Mouse (Mus musculus): ENCODE results near the gene Cdk6.
"Not testable (repeated sequence)": the region's sequence is repeated elsewhere in the genome, so short reads cannot be mapped to it uniquely, and the experiment has no call there.

Gene Cdk6

DNA sequence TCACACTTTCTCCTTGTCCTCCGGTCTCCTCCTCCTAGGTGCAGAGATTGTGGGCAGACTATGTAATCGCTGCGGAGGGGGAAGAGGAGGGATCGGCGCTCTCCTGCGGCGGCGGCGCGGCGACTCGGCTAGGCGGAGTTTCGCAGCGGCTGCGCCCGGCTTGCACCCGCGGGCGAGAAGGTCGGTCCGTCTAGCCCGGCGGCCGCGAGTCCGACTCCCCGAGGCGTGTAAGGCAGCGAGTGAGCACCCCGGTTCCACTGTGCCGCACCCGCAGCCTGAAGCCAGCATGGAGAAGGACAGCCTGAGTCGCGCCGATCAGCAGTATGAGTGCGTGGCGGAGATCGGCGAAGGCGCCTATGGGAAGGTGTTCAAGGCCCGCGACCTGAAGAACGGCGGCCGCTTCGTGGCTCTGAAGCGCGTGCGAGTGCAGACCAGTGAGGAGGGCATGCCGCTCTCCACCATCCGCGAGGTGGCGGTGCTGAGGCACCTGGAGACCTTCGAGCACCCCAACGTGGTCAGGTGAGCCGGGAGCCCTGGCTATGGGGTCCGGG, 2.9 kb downstream of the Cdk6 start:
- no peak for DNase-seq (ENCODE audit: low read depth, low spot score)

DNA sequence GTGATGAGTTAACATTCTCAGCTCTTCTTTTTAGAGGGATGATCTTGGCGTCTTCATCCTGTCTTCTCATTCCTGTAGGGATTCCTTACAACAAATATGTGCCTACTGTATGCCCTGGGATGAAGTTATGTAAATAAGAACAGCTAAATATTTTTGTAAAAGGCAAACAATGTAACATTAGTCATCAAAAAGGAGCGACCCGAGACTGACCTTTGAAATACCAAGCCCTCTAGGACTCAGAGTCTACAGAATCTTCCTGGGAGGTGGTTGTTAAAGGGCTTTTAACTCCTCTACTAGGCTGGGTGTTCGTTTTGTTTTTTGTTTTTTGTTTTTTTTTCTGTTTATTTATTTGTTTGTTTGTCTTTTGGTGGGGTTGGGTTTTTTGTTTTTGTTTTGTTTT, 4.3 kb downstream of the Cdk6 start:
- not testable (repeated sequence) for DNase-seq (ENCODE audit: low read depth, low spot score)

- DNase-seq (ENCODE audit: low read depth, low spot score), result not testable (repeated sequence)
Observed at GRCm38 (mm10) chr5:3349393-3349792, 8.1 kb downstream of the Cdk6 start.

DNA sequence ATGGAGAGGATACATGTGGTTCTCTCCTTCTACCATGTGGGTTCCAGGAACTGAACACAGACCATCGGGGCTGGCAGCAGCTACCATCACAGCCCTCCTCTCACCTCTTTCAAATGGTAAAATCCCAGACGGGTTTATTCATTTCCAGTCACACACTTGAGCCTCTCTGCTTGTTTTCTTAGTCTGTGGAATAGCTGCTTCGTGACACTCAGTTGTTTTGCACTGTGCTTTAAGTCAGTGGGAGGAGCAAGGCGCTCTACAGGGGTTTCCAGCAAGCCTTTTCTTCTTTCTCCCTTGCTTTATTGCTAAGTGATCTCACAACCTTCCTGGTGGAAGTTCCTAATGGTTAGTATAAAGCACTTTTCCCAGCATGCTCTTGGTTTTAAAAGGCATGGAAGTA, 10.6 kb downstream of the Cdk6 start:
- not testable (repeated sequence) for DNase-seq (ENCODE audit: low read depth, low spot score)

- DNase-seq (ENCODE audit: low read depth, low spot score), result no peak
Observed at GRCm38 (mm10) chr5:3352314-3352713, 11.0 kb downstream of the Cdk6 start.

- DNase-seq (ENCODE audit: low read depth, low spot score), result no peak
Observed at GRCm38 (mm10) chr5:3352827-3353226, 11.5 kb downstream of the Cdk6 start.

- DNase-seq (ENCODE audit: low read depth, low spot score), result no peak
Observed at GRCm38 (mm10) chr5:3354307-3354706, 13.0 kb downstream of the Cdk6 start.

GRCm38 (mm10) chr5:3355032-3355536, 13.8 kb downstream of the Cdk6 start:
- no peak for DNase-seq (ENCODE audit: low read depth, low spot score)

GRCm38 (mm10) chr5:3355560-3356260, 14.4 kb downstream of the Cdk6 start:
- no peak for DNase-seq (ENCODE audit: low read depth, low spot score)

- no peak for DNase-seq (ENCODE audit: low read depth, low spot score)
Observed at GRCm38 (mm10) chr5:3356261-3356778, 15.0 kb downstream of the Cdk6 start.

GRCm38 (mm10) chr5:3357496-3357895, 16.2 kb downstream of the Cdk6 start:
- no peak for DNase-seq (ENCODE audit: low read depth, low spot score)

DNA sequence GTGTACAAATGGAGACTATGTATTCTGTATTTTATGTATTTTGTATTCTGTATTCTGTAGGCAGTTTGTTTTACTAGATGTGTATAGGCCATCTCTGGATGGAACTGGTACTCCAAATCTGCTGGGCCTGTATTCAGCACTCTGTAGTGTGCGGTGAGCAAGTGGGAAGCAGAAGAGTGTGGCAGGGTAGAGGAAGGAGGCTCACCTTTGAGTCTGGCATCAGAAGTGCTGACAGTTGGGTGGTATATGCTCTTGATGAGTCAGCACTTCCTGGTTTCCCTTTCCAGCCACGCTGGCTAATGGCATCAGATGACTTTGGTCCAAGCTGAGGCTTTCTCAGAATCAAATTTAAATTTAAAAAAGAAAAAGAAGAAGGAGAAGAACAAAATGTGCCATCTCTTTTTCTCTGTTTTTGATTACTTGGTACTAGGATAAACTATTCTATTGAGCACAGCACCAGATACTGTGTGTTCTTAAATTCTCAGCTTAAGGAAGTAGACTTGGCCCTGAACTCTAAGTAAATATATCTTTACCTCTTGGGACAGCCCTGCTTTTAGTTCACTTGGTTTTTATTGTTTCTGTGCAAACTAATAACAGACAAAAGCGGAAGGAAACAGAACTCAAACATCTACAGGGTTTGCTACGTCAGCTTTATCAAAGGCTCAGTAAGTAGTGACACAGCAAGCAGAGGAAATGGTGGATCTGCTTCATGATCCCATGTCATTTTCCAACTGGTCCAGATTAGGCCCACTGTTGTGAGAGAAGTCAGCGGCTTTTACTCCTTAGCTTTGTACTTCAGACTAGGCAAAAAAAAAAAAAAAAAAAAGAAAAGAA, 17.6 kb downstream of the Cdk6 start:
- no peak for DNase-seq (ENCODE audit: low read depth, low spot score)

DNA sequence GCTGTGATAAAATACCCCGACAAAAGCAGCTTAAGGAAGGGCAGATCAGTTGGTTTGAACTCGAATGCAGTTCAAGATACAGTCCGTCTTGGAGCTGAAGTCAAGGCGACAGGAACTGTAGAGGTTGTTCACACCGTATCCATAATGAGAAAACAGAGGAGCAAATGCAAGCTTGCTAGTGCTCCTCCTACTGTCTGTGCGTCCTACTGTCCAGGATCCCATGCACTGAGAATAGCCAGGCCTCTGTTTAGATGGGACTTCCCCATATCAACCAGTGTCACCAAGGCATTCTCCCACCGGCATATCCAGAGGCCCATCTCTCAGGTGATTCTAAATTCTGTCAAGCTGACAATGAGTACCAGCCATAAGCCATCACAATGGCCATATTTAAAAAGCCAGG, 18.6 kb downstream of the Cdk6 start:
- no peak for DNase-seq (ENCODE audit: low read depth, low spot score)

GRCm38 (mm10) chr5:3361252-3361651, 20.0 kb downstream of the Cdk6 start:
- no peak for DNase-seq (ENCODE audit: low read depth, low spot score)

DNA sequence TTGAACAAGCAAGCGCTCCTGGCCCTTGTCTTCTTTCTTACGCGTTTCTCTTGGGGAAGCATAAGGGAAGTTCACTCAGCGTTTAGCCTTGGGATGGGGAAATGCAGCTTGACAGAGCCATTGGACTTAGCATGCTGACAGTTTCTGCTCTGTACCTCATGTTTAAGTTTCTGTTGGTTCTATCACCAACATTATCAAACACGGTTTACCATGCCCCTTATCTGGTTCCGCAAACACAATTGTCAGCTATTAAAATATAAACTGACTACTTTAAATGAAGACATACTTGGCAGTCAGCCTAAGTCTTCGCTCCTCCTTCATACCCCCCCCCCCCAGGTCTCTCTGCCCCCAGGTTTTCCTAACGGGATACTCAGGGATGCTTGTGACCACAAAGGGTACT, 20.8 kb downstream of the Cdk6 start:
- DNase-seq (ENCODE audit: low read depth, low spot score), result no peak

GRCm38 (mm10) chr5:3363036-3363983, 22.0 kb downstream of the Cdk6 start:
- DNase-seq (ENCODE audit: low read depth, low spot score), result no peak

- no peak for DNase-seq (ENCODE audit: low read depth, low spot score)
Observed at GRCm38 (mm10) chr5:3367045-3367444, 25.8 kb downstream of the Cdk6 start.

GRCm38 (mm10) chr5:3369317-3369716, 28.0 kb downstream of the Cdk6 start:
- DNase-seq (ENCODE audit: low read depth, low spot score), result no peak

GRCm38 (mm10) chr5:3371212-3371611, 29.9 kb downstream of the Cdk6 start:
- no peak for DNase-seq (ENCODE audit: low read depth, low spot score)

DNA sequence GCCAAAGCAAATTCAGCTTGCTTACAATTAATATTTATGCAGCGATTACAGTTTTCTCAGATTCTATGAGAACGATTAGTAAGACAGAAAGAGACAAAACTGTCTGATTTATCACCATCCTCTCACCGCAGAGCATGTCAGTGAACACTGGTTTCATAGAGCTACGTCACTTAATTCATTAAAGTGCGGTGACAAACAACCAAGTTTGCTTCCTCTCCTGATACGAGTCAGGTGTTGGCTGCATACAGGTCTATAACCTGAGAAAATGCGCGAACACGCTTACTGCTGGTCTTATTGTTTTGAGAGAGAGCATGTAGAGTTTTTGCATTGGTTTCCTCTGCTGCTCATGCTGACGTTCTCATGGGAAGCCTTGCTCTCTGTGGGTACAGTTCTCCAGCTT, 31.9 kb downstream of the Cdk6 start:
- no peak for DNase-seq (ENCODE audit: low read depth, low spot score)

- no peak for DNase-seq (ENCODE audit: low read depth, low spot score)
Observed at GRCm38 (mm10) chr5:3374763-3375162, 33.5 kb downstream of the Cdk6 start.
